Mouse (Mus musculus): ENCODE measurements around the gene Prkci.

GRCm38 (mm10) chr3:31001048-31001676, 5.6 kb downstream of the Prkci start:
- TF ChIP-seq GATA1 (IDR thresholded peaks at IDR 0.05; ENCODE audit: low read length) (no peak), TAL1 (IDR thresholded peaks at IDR 0.05; ENCODE audit: low read length) (no peak)

All from erythroblast, embryonic 14.5 days (primary cell).